Mouse (Mus musculus): ENCODE results near the gene Eif4ebp2. TPM values are rescaled to one million over a fixed set of nuclear protein-coding genes. Genes with fewer than 3 reads are reported as not detected.
A peak's percentile ranks its signal among the peaks of the same experiment; 100 is the strongest.
"Not testable (repeated sequence)": the region's sequence is repeated elsewhere in the genome, so short reads cannot be mapped to it uniquely, and the experiment has no call there.

Eif4ebp2 gene
- polyA plus RNA-seq, 1 experiment from 2014 or later, result 44.1 TPM

- not testable (repeated sequence) for H3K27me3 ChIP-seq (replicated peaks); H3K9ac ChIP-seq (replicated peaks); H3K9me3 ChIP-seq (replicated peaks); H3K27ac ChIP-seq (replicated peaks); H3K36me3 ChIP-seq
- Histone ChIP-seq H3K4me1 (peaks cover 36% of the 10 kb centered on the region), H3K4me3 (replicated peaks) (peak overlapping the region; percentile 100; the same call in 1 of the 2 replicates), H3K4me2 (peak overlapping the region; percentile 74; the same call in 1 of the 2 replicates)
- 67% methylated on average over 3 of the region's 3 CpGs for WGBS
- ATAC-seq (ENCODE audit: low FRiP score), result peak; percentile 21; the same call in 1 of the 2 replicates
These were observed 710 bp upstream of the Eif4ebp2 start for GRCm38 (mm10) chr10:61453171-61453570.

GRCm38 (mm10) chr10:61451931-61452617 lies 387 bp downstream of the Eif4ebp2 start:
- H3K9me3 ChIP-seq (replicated peaks), result no peaks in the 10 kb centered on the region
- H3K4me1 ChIP-seq, result peaks cover 47% of the 10 kb centered on the region
- H3K9ac ChIP-seq (replicated peaks), result peak overlapping the region; percentile 91
- H3K4me2 ChIP-seq, result peak overlapping the region; percentile 74
- ATAC-seq (ENCODE audit: low FRiP score), result peak; percentile 64
- under 1% methylated on average over 53 of the region's 62 CpGs for WGBS
- H3K36me3 ChIP-seq, result no peaks in the 10 kb centered on the region
- no peaks in the 10 kb centered on the region for H3K27me3 ChIP-seq (replicated peaks)
- H3K27ac ChIP-seq (replicated peaks), result peak overlapping the region; percentile 85
- H3K4me3 ChIP-seq (replicated peaks), result peak overlapping the region; percentile 100

- Histone ChIP-seq H3K4me2 (peak overlapping the region; percentile 74), H3K27ac (replicated peaks) (peak overlapping the region; percentile 85), H3K4me1 (peaks cover 53% of the 10 kb centered on the region), H3K9me3 (replicated peaks) (no peaks in the 10 kb centered on the region), H3K9ac (replicated peaks) (peak overlapping the region; percentile 91), H3K36me3 (no peaks in the 10 kb centered on the region), H3K4me3 (replicated peaks) (peak overlapping the region; percentile 100), H3K27me3 (replicated peaks) (no peaks in the 10 kb centered on the region)
- ATAC-seq (ENCODE audit: low FRiP score), result no peak
- 3% methylated on average over 8 of the region's 8 CpGs for WGBS
These were observed 964 bp downstream of the Eif4ebp2 start for GRCm38 (mm10) chr10:61451463-61451930.

- Histone ChIP-seq H3K27ac (replicated peaks) (no peak overlapping the region), H3K9ac (replicated peaks) (no peak overlapping the region), H3K27me3 (replicated peaks) (no peaks in the 10 kb centered on the region), H3K4me1 (peaks cover 75% of the 10 kb centered on the region), H3K4me3 (replicated peaks) (no peak overlapping the region), H3K36me3 (no peaks in the 10 kb centered on the region), H3K4me2 (0 out of 2 replicates have a peak overlapping the region, but pooled peaks have one; percentile 11), H3K9me3 (replicated peaks) (no peaks in the 10 kb centered on the region)
- 80% methylated on average over 3 of the region's 3 CpGs for WGBS
- ATAC-seq (ENCODE audit: low FRiP score), result no peak
These were observed 3.6 kb downstream of the Eif4ebp2 start for GRCm38 (mm10) chr10:61448834-61449233.

GRCm38 (mm10) chr10:61447581-61448353 lies 4.7 kb downstream of the Eif4ebp2 start:
- H3K27me3 ChIP-seq (replicated peaks), result no peaks in the 10 kb centered on the region
- no peaks in the 10 kb centered on the region for H3K9me3 ChIP-seq (replicated peaks)
- ATAC-seq (ENCODE audit: low FRiP score), result no peak
- peak overlapping the region; percentile 11; the same call in 1 of the 2 replicates for H3K4me2 ChIP-seq
- peak overlapping the region; percentile 34; the same call in 1 of the 2 replicates for H3K27ac ChIP-seq (replicated peaks)
- no peak overlapping the region for H3K4me3 ChIP-seq (replicated peaks)
- 0 out of 2 replicates have a peak overlapping the region, but pooled peaks have one; percentile 5 for H3K9ac ChIP-seq (replicated peaks)
- no peaks in the 10 kb centered on the region for H3K36me3 ChIP-seq
- peaks cover 86% of the 10 kb centered on the region for H3K4me1 ChIP-seq
- WGBS, result 74% methylated on average over 10 of the region's 10 CpGs

GRCm38 (mm10) chr10:61445016-61445415 lies 7.4 kb downstream of the Eif4ebp2 start:
- no peaks in the 10 kb centered on the region for H3K9me3 ChIP-seq (replicated peaks)
- no peak overlapping the region for H3K27ac ChIP-seq (replicated peaks)
- H3K4me1 ChIP-seq, result peaks cover 72% of the 10 kb centered on the region
- H3K4me3 ChIP-seq (replicated peaks), result no peak overlapping the region
- H3K27me3 ChIP-seq (replicated peaks), result no peaks in the 10 kb centered on the region
- H3K36me3 ChIP-seq, result no peaks in the 10 kb centered on the region
- H3K9ac ChIP-seq (replicated peaks), result no peak overlapping the region
- H3K4me2 ChIP-seq, result no peak overlapping the region
- ATAC-seq (ENCODE audit: low FRiP score), result no peak
- 77% methylated on average over 3 of the region's 3 CpGs for WGBS

- ATAC-seq (ENCODE audit: low FRiP score), result no peak
- H3K36me3 ChIP-seq, result no peaks in the 10 kb centered on the region
- no peak overlapping the region for H3K4me2 ChIP-seq
- H3K4me3 ChIP-seq (replicated peaks), result no peak overlapping the region
- H3K27ac ChIP-seq (replicated peaks), result 0 out of 2 replicates have a peak overlapping the region, but pooled peaks have one; percentile 58
- whole genome bisulfite sequencing, result 84% methylated on average over 1 of the region's 1 CpGs
- H3K9ac ChIP-seq (replicated peaks), result no peak overlapping the region
- peaks cover 61% of the 10 kb centered on the region for H3K4me1 ChIP-seq
- no peaks in the 10 kb centered on the region for H3K27me3 ChIP-seq (replicated peaks)
- H3K9me3 ChIP-seq (replicated peaks), result no peaks in the 10 kb centered on the region
These were observed 8.6 kb downstream of the Eif4ebp2 start for GRCm38 (mm10) chr10:61443876-61444275.

GRCm38 (mm10) chr10:61443456-61443855 lies 9.0 kb downstream of the Eif4ebp2 start:
- no peak overlapping the region for H3K4me2 ChIP-seq
- 47% methylated on average over 6 of the region's 6 CpGs for WGBS
- no peak overlapping the region for H3K9ac ChIP-seq (replicated peaks)
- 0 out of 2 replicates have a peak overlapping the region, but pooled peaks have one; percentile 58 for H3K27ac ChIP-seq (replicated peaks)
- no peak for ATAC-seq (ENCODE audit: low FRiP score)
- no peaks in the 10 kb centered on the region for H3K9me3 ChIP-seq (replicated peaks)
- no peaks in the 10 kb centered on the region for H3K36me3 ChIP-seq
- no peak overlapping the region for H3K4me3 ChIP-seq (replicated peaks)
- no peaks in the 10 kb centered on the region for H3K27me3 ChIP-seq (replicated peaks)
- H3K4me1 ChIP-seq, result peaks cover 57% of the 10 kb centered on the region

- H3K4me2 ChIP-seq, result no peak overlapping the region
- no peak overlapping the region for H3K4me3 ChIP-seq (replicated peaks)
- 97% methylated on average over 7 of the region's 7 CpGs for WGBS
- H3K9ac ChIP-seq (replicated peaks), result no peak overlapping the region
- peaks cover 29% of the 10 kb centered on the region for H3K4me1 ChIP-seq
- no peaks in the 10 kb centered on the region for H3K27me3 ChIP-seq (replicated peaks)
- no peak overlapping the region for H3K27ac ChIP-seq (replicated peaks)
- H3K36me3 ChIP-seq, result no peaks in the 10 kb centered on the region
- no peak; the same call in 1 of the 2 replicates for ATAC-seq (ENCODE audit: low FRiP score)
- no peaks in the 10 kb centered on the region for H3K9me3 ChIP-seq (replicated peaks)
These were observed 12.2 kb downstream of the Eif4ebp2 start for GRCm38 (mm10) chr10:61440202-61440800.

GRCm38 (mm10) chr10:61431375-61431774 lies 21.1 kb downstream of the Eif4ebp2 start:
- Histone ChIP-seq H3K9me3 (replicated peaks) (no peaks in the 10 kb centered on the region), H3K36me3 (peaks cover 46% of the 10 kb centered on the region), H3K4me2 (no peak overlapping the region), H3K9ac (replicated peaks) (no peak overlapping the region), H3K27me3 (replicated peaks) (no peaks in the 10 kb centered on the region), H3K4me1 (peaks cover 9% of the 10 kb centered on the region), H3K4me3 (replicated peaks) (no peak overlapping the region), H3K27ac (replicated peaks) (no peak overlapping the region)
- no peak for ATAC-seq (ENCODE audit: low FRiP score)
- 90% methylated on average over 9 of the region's 9 CpGs for WGBS

- no peak overlapping the region for H3K9ac ChIP-seq (replicated peaks)
- WGBS, result 84% methylated on average over 5 of the region's 5 CpGs
- peak overlapping the region; percentile 18; the same call in 1 of the 2 replicates for H3K27ac ChIP-seq (replicated peaks)
These were observed 23.4 kb downstream of the Eif4ebp2 start for GRCm38 (mm10) chr10:61429043-61429442.

More at GRCm38 (mm10) chr10:61429043-61429442, 23.4 kb downstream of the Eif4ebp2 start:
- Histone ChIP-seq H3K4me1 (peaks cover 21% of the 10 kb centered on the region), H3K27me3 (replicated peaks) (no peaks in the 10 kb centered on the region), H3K36me3 (peaks cover 37% of the 10 kb centered on the region), H3K9me3 (replicated peaks) (no peaks in the 10 kb centered on the region), H3K4me3 (replicated peaks) (no peak overlapping the region), H3K4me2 (no peak overlapping the region)
- ATAC-seq (ENCODE audit: low FRiP score), result no peak
